Mouse (Mus musculus): ENCODE data around the gene D2hgdh.
"Not testable (repeated sequence)": the region's sequence is repeated elsewhere in the genome, so short reads cannot be mapped to it uniquely, and the experiment has no call there.

GRCm38 (mm10) chr1:93897395-93897794 lies 72.7 kb downstream of the D2hgdh start:
- not testable (repeated sequence) for TF ChIP-seq EP300, CTCF (IDR thresholded peaks at IDR 0.05; ENCODE audit: low read depth)

Measured in liver, embryonic 14.5 days (tissue).